Mouse (Mus musculus) neural tube, embryonic 11.5 days (tissue): ENCODE results near the gene Tmem242. TPM values are rescaled to one million over a fixed set of nuclear protein-coding genes. Genes with fewer than 3 reads are reported as not detected.

ENCODE experiments used
- ATAC-seq: fragments of 200-750 bp; cut with Nextera tagmentation; 2 replicates; pipeline ENCODE4 v1.8.0; 2017; ENCODE audit warnings: moderate number of reproducible peaks, mild to moderate bottlenecking, moderate TSS enrichment, moderate library complexity; ENCODE audit not compliant: insufficient read depth, low FRiP score, low TSS enrichment
- DNase-seq: peaks from one replicate; pipeline ENCODE4 v3.0.0-alpha.2; 2015; ENCODE audit warnings: low spot score
- H3K27ac ChIP-seq: fragments of 300-500 bp; sonication (generic); 2 replicates; pipeline ENCODE4 v1.5.1; 2014; ENCODE audit warnings: low read depth, mild to moderate bottlenecking, low read length
- H3K27me3 ChIP-seq: fragments of 300-500 bp; sonication (generic); 2 replicates; pipeline ENCODE4 v1.6.1; 2014; ENCODE audit warnings: mild to moderate bottlenecking, low read length, mixed read lengths; ENCODE audit not compliant: control insufficient read depth, insufficient read depth
- H3K36me3 ChIP-seq: fragments of 300-500 bp; sonication (generic); 2 replicates; pipeline ENCODE4 v1.6.1; 2014; ENCODE audit warnings: mild to moderate bottlenecking, low read length, moderate library complexity, mixed read lengths; ENCODE audit not compliant: control insufficient read depth, insufficient read depth
- H3K4me1 ChIP-seq: fragments of 300-500 bp; sonication (generic); 2 replicates; pipeline ENCODE4 v1.6.1; 2014; ENCODE audit warnings: low read length, mixed read lengths; ENCODE audit not compliant: control insufficient read depth, insufficient read depth
- H3K4me2 ChIP-seq: fragments of 300-500 bp; sonication (generic); 2 replicates; pipeline ENCODE4 v1.6.1; 2014; ENCODE audit warnings: low read depth, mild to moderate bottlenecking, moderate library complexity
- H3K4me3 ChIP-seq: fragments of 300-500 bp; sonication (generic); 2 replicates; pipeline ENCODE4 v1.5.1; 2014; ENCODE audit warnings: low read depth, low read length
- H3K9ac ChIP-seq: fragments of 300-500 bp; sonication (generic); 2 replicates; pipeline ENCODE4 v1.6.1; 2014; ENCODE audit warnings: mild to moderate bottlenecking, low read length
- H3K9me3 ChIP-seq: fragments of 300-500 bp; sonication (generic); 2 replicates; pipeline ENCODE4 v1.6.1; 2016; ENCODE audit warnings: low read length; ENCODE audit not compliant: control insufficient read depth
- WGBS: fragments of 180-500 bp; shearing (Covaris S2); extraction: QIAGEN DNeasy Blood & Tissue Kit; methylation state at CpG from one replicate; pipeline ENCODE4 v1.1.7; 2014; 5-methylcytosine and 5-hydroxymethylcytosine counted together
- polyA plus RNA-seq: library from polyadenylated mRNA; unstranded; fragments of >200 nt; fragmentation: Nextera tagmentation; extraction: Ambion mirVana; gene quantifications from 2 replicates; pipeline ENCODE4 v1.2.1, GENCODE M21; 2014

Gene Tmem242
- 118 and 139 TPM in 2 replicates for polyA plus RNA-seq

GRCm38 (mm10) chr17:5440159-5440971 is at the start of gene Tmem242:
Gene Tmem242 (minus strand): TSS chr17:5440259.
- no peak within 1 kb of the TSS for H3K27ac ChIP-seq
- WGBS, result under 1% methylated on average over 27 of the region's 27 CpGs
- no peaks in the 10 kb centered on the region for H3K4me1 ChIP-seq
- DNase-seq (peak; percentile 91), ATAC-seq (peak; percentile 73)
- peak within 1 kb of the TSS; percentile 74 for H3K4me3 ChIP-seq
- no peaks in the 10 kb centered on the region for H3K27me3 ChIP-seq
- H3K4me2 ChIP-seq, result peak within 1 kb of the TSS; percentile 56
- H3K36me3 ChIP-seq, result no peaks in the 10 kb centered on the region
- H3K9ac ChIP-seq, result peak within 1 kb of the TSS; percentile 90
- no peaks in the 10 kb centered on the region for H3K9me3 ChIP-seq

GRCm38 (mm10) chr17:5488156-5488555 is 48.1 kb upstream of the Tmem242 start:
- Histone ChIP-seq H3K36me3 (no peaks in the 10 kb centered on the region), H3K27me3 (no peaks in the 10 kb centered on the region), H3K4me3 (no peak overlapping the region), H3K9me3 (no peaks in the 10 kb centered on the region), H3K9ac (no peak overlapping the region), H3K27ac (no peak overlapping the region), H3K4me2 (no peak overlapping the region), H3K4me1 (no peaks in the 10 kb centered on the region)
- DNase-seq, result no peak
- WGBS, result 67% methylated on average over 9 of the region's 9 CpGs
- no peak for ATAC-seq

- Histone ChIP-seq H3K4me2 (no peak overlapping the region), H3K36me3 (no peaks in the 10 kb centered on the region), H3K4me3 (no peak overlapping the region), H3K27me3 (no peaks in the 10 kb centered on the region), H3K27ac (no peak overlapping the region), H3K9ac (no peak overlapping the region), H3K4me1 (no peaks in the 10 kb centered on the region), H3K9me3 (no peaks in the 10 kb centered on the region)
- 94% methylated on average over 1 of the region's 1 CpGs for WGBS
- no peak for DNase-seq
- no peak for ATAC-seq
These were observed 44.6 kb upstream of the Tmem242 start for GRCm38 (mm10) chr17:5484663-5485062.

- H3K4me3 ChIP-seq, result no peak overlapping the region
- ATAC-seq (no peak), DNase-seq (no peak)
- H3K27ac ChIP-seq, result no peak overlapping the region
- WGBS, result 70% methylated on average over 4 of the region's 4 CpGs
- H3K4me2 ChIP-seq, result no peak overlapping the region
- H3K4me1 ChIP-seq, result no peaks in the 10 kb centered on the region
- H3K9me3 ChIP-seq, result no peaks in the 10 kb centered on the region
- no peaks in the 10 kb centered on the region for H3K27me3 ChIP-seq
- no peak overlapping the region for H3K9ac ChIP-seq
- H3K36me3 ChIP-seq, result no peaks in the 10 kb centered on the region
These were observed 43.4 kb upstream of the Tmem242 start for GRCm38 (mm10) chr17:5483456-5483855.

GRCm38 (mm10) chr17:5475960-5476725 is 36.1 kb upstream of the Tmem242 start:
- H3K27me3 ChIP-seq, result no peaks in the 10 kb centered on the region
- no peaks in the 10 kb centered on the region for H3K9me3 ChIP-seq
- no peak for ATAC-seq
- 74% methylated on average over 14 of the region's 14 CpGs for WGBS
- H3K36me3 ChIP-seq, result no peaks in the 10 kb centered on the region
- H3K4me3 ChIP-seq, result no peak overlapping the region
- no peak overlapping the region for H3K4me2 ChIP-seq
- no peaks in the 10 kb centered on the region for H3K4me1 ChIP-seq
- peak; percentile 26 for DNase-seq
- H3K27ac ChIP-seq, result no peak overlapping the region
- H3K9ac ChIP-seq, result no peak overlapping the region

- Histone ChIP-seq H3K36me3 (no peaks in the 10 kb centered on the region), H3K9ac (no peak overlapping the region), H3K27ac (no peak overlapping the region), H3K4me1 (no peaks in the 10 kb centered on the region), H3K4me2 (no peak overlapping the region), H3K9me3 (no peaks in the 10 kb centered on the region), H3K27me3 (no peaks in the 10 kb centered on the region), H3K4me3 (no peak overlapping the region)
- ATAC-seq (no peak), DNase-seq (no peak)
- WGBS, result 44% methylated on average over 3 of the region's 3 CpGs
These were observed 32.2 kb upstream of the Tmem242 start for GRCm38 (mm10) chr17:5472268-5472667.

GRCm38 (mm10) chr17:5467177-5467576 is 27.1 kb upstream of the Tmem242 start:
- 46% methylated on average over 4 of the region's 4 CpGs for WGBS
- Histone ChIP-seq H3K27me3 (no peaks in the 10 kb centered on the region), H3K4me1 (no peaks in the 10 kb centered on the region), H3K36me3 (no peaks in the 10 kb centered on the region), H3K9me3 (no peaks in the 10 kb centered on the region), H3K4me2 (no peak overlapping the region), H3K27ac (no peak overlapping the region), H3K4me3 (no peak overlapping the region), H3K9ac (no peak overlapping the region)
- no peak for ATAC-seq
- DNase-seq, result no peak

- Histone ChIP-seq H3K9me3 (no peaks in the 10 kb centered on the region), H3K27ac (no peak overlapping the region), H3K36me3 (no peaks in the 10 kb centered on the region), H3K27me3 (no peaks in the 10 kb centered on the region), H3K4me2 (no peak overlapping the region), H3K4me1 (no peaks in the 10 kb centered on the region), H3K9ac (no peak overlapping the region), H3K4me3 (no peak overlapping the region)
- DNase-seq, result no peak
- ATAC-seq, result no peak
- 85% methylated on average over 8 of the region's 8 CpGs for WGBS
These were observed 26.7 kb upstream of the Tmem242 start for GRCm38 (mm10) chr17:5466736-5467135.
